12 mouse cellular contexts compared by ENCODE assay signal in the genomic region with DNA sequence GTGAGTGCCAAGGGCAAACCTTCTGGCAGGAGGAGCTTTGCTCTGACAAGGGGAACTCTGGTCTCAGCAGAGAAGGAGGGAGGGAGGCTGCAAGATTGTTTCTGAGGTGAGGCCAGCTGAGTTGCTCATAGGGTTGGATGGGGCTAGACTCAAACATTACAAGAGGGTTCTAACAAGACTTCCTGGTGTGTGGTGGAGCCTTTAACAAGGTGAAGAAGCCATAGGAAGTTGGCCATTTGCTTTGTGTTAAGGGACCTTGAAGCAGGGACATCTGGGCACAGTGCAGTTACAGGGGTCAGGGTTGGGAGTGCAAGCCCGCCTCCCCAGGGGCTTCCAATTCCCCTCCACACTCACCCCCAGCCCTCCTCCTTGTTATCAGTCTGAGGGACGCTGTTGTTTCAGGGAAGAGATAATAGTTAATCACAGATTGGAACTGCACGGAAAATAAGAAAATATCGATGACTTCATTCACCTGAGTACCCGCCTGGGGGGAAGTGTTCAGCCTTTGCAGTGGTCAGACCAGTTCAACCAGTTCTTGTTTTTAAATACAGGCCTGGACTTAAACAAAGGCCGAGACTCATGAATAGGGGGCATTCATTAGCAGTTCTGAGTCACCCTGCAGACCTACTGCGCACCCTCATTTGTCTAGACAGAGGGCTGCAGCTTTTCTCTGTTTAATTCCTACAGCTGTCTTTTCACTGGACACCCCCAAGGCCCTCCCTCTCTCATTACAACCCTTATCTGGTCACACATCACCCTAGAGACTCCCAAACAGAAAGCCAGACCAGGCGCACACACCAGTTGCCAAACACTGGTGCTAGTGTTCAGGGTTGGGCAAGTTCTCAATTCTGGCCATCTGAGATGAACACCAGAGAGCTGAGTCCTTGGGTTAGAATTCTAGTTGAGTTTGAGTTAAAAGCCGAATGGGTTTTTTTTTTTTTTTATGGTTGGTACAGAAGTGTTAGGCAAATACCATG.
DNase-seq lines count a peak whose midpoint lies in the region; ATAC-seq and TF ChIP-seq lines count a peak whose summit lies in the region.
"Had no signal": no experiment of that assay in that cellular context is flagged by ENCODE, and none has a peak within 500 bp of the region (broad histone marks: within the 10 kb centered on the region; RNA-seq: fewer than 3 reads in every experiment).

No protein-coding gene starts in this region.

- WGBS in hindbrain, embryonic 10.5 days, result 27% methylated on average over 9 of the region's 9 CpGs
- WGBS in hindbrain, embryonic 16.5 days, result 42% methylated on average over 9 of the region's 9 CpGs
- 40% methylated on average over 9 of the region's 9 CpGs for WGBS in lung, postnatal 0 days

- peak overlapping the region; percentile 68 for H3K27ac ChIP-seq in hindbrain, embryonic 10.5 days
- H3K27ac ChIP-seq in hindbrain, embryonic 16.5 days (ENCODE audit: low read depth, low read length), result no peak overlapping the region
- peak overlapping the region; percentile 12 for H3K27ac ChIP-seq in lung, postnatal 0 days (ENCODE audit: low read length)
- H3K27ac ChIP-seq: hindbrain, embryonic 12.5 days; liver, embryonic 14.5 days had no signal

- DNase-seq in hindbrain, embryonic 10.5 days (ENCODE audit: low spot score), result no peak
- peak; percentile 61 for DNase-seq in Muller cell, postnatal 12 days (ENCODE audit: inconsistent ontology term)
- peak; percentile 50 to 66 for DNase-seq in kidney, adult 8-10 months
- DNase-seq in lung, postnatal 0 days (ENCODE audit: low spot score), result peak; percentile 68
- DNase-seq in cerebellum, adult 18-20 months, result no peak
- no peak for DNase-seq in left cerebral cortex, postnatal 36 days (ENCODE audit: low spot score in 2 of 2)
- DNase-seq in left cerebral cortex, postnatal 10 days (ENCODE audit: extremely low spot score in 1 of 2, low spot score in 2 of 2), result no peak
- DNase-seq: layer of hippocampus, postnatal 36 days had no signal

- no peaks in the 10 kb centered on the region; the same call in 1 of the 2 replicates for H3K27me3 ChIP-seq in hindbrain, embryonic 10.5 days (ENCODE audit: insufficient read depth, poor library complexity, severe bottlenecking)
- H3K27me3 ChIP-seq in hindbrain, embryonic 16.5 days (replicated peaks; ENCODE audit: control insufficient read depth, insufficient read depth, low read length), result no peaks in the 10 kb centered on the region
- H3K27me3 ChIP-seq in lung, postnatal 0 days (replicated peaks; ENCODE audit: insufficient read depth, low read length), result no peaks in the 10 kb centered on the region
- H3K27me3 ChIP-seq: hindbrain, embryonic 12.5 days had no signal

- TF ChIP-seq EP300 in lung, postnatal 0 days (IDR thresholded peaks at IDR 0.05), result peak; percentile 56

- no peak for TF ChIP-seq CTCF in lung, postnatal 0 days (IDR thresholded peaks at IDR 0.05)

- intact Hi-C loops in left cerebral cortex, postnatal 36 days (cut with DNase I), result no loop called here
- intact Hi-C loops in left cerebral cortex, postnatal 10 days (cut with DNase I), result no loop called here

- no peaks in the 10 kb centered on the region for H3K9me3 ChIP-seq in hindbrain, embryonic 10.5 days
- H3K9me3 ChIP-seq in hindbrain, embryonic 16.5 days (ENCODE audit: control insufficient read depth, low read length), result no peaks in the 10 kb centered on the region
- no peaks in the 10 kb centered on the region for H3K9me3 ChIP-seq in lung, postnatal 0 days (ENCODE audit: low read length)
- H3K9me3 ChIP-seq: hindbrain, embryonic 12.5 days had no signal

- H3K9ac ChIP-seq in hindbrain, embryonic 16.5 days (ENCODE audit: low read depth, low read length), result no peak overlapping the region
- H3K9ac ChIP-seq in lung, postnatal 0 days (replicated peaks; ENCODE audit: low read depth), result no peak overlapping the region
- H3K9ac ChIP-seq: hindbrain, embryonic 12.5 days; liver, embryonic 14.5 days had no signal

- ATAC-seq in hindbrain, embryonic 16.5 days, result no peak
- ATAC-seq in lung, postnatal 0 days, result peak; percentile 84
- ATAC-seq: forebrain, embryonic 14.5 days had no signal

- H3K36me3 ChIP-seq in hindbrain, embryonic 10.5 days, result no peaks in the 10 kb centered on the region
- H3K36me3 ChIP-seq in hindbrain, embryonic 16.5 days (ENCODE audit: control insufficient read depth, insufficient read depth, low read length), result no peaks in the 10 kb centered on the region
- H3K36me3 ChIP-seq in lung, postnatal 0 days (ENCODE audit: insufficient read depth, low read length), result no peaks in the 10 kb centered on the region
- H3K36me3 ChIP-seq: hindbrain, embryonic 12.5 days had no signal

- H3K4me2 ChIP-seq in hindbrain, embryonic 16.5 days (ENCODE audit: low read length), result no peak overlapping the region
- H3K4me2 ChIP-seq in lung, postnatal 0 days (replicated peaks; ENCODE audit: low read depth, low read length), result no peak overlapping the region
- H3K4me2 ChIP-seq: hindbrain, embryonic 12.5 days had no signal

- peaks cover 10% of the 10 kb centered on the region for H3K4me1 ChIP-seq in hindbrain, embryonic 10.5 days (replicated peaks)
- no peaks in the 10 kb centered on the region for H3K4me1 ChIP-seq in hindbrain, embryonic 16.5 days (ENCODE audit: control insufficient read depth, insufficient read depth, low read depth, low read length)
- no peaks in the 10 kb centered on the region for H3K4me1 ChIP-seq in lung, postnatal 0 days (ENCODE audit: insufficient read depth, low read depth, low read length)
- H3K4me1 ChIP-seq: hindbrain, embryonic 12.5 days had no signal

- H3K4me3 ChIP-seq in hindbrain, embryonic 10.5 days, result no peak overlapping the region
- no peak overlapping the region for H3K4me3 ChIP-seq in hindbrain, embryonic 16.5 days (ENCODE audit: low read length)
- H3K4me3 ChIP-seq in lung, postnatal 0 days (ENCODE audit: low read depth, low read length), result no peak overlapping the region
- H3K4me3 ChIP-seq: hindbrain, embryonic 12.5 days had no signal

Comparison
In these comparisons a context has a peak if more than half of its experiments do, and no peak if none do; other contexts are left out.
1. DNase-seq: peak in Muller cell, postnatal 12 days (single experiment), kidney, adult 8-10 months (2 of 2) and lung, postnatal 0 days (single experiment); none in hindbrain, embryonic 10.5 days (single experiment), cerebellum, adult 18-20 months (0 of 2), left cerebral cortex, postnatal 36 days (0 of 2) and left cerebral cortex, postnatal 10 days (0 of 2).